In genomic region chr11:119252854-119253541, GRCm38 (mm10) we compare ENCODE assay signal across 8 mouse cellular contexts. TPM values are rescaled to one million over a fixed set of nuclear protein-coding genes. Genes with fewer than 3 reads are reported as not detected.
DNase-seq lines count a peak whose midpoint lies in the region; ATAC-seq and TF ChIP-seq lines count a peak whose summit lies in the region.

No protein-coding gene starts in this region.

- no peaks in the 10 kb centered on the region; the same call in 1 of the 2 replicates for H3K36me3 ChIP-seq in forebrain, postnatal 0 days (ENCODE audit: insufficient read depth)
- no peaks in the 10 kb centered on the region for H3K36me3 ChIP-seq in limb, embryonic 11.5 days (ENCODE audit: control insufficient read depth, insufficient read depth, low read length)
- no peaks in the 10 kb centered on the region for H3K36me3 ChIP-seq in midbrain, embryonic 15.5 days (replicated peaks)

- peak overlapping the region; percentile 44 for H3K4me2 ChIP-seq in forebrain, postnatal 0 days (ENCODE audit: low read depth)
- peak overlapping the region; percentile 52 for H3K4me2 ChIP-seq in limb, embryonic 11.5 days (ENCODE audit: low read depth, severe bottlenecking)
- peak overlapping the region; percentile 48 for H3K4me2 ChIP-seq in midbrain, embryonic 15.5 days

- no peak; the same call in 1 of the 2 replicates for ATAC-seq in cerebellum, adult (ENCODE audit: insufficient number of reproducible peaks, low FRiP score, low TSS enrichment)
- ATAC-seq in forebrain, postnatal 0 days, result peak; percentile 94
- ATAC-seq in limb, embryonic 11.5 days (ENCODE audit: insufficient number of reproducible peaks, low FRiP score, low TSS enrichment, low read depth), result 0 out of 2 replicates have a peak, but pooled peaks have one; percentile 18
- ATAC-seq in midbrain, embryonic 15.5 days (replicated peaks), result peak; percentile 82

- H3K4me1 ChIP-seq in forebrain, postnatal 0 days (ENCODE audit: insufficient read depth), result 0 out of 2 replicates have a peak, but pooled peaks cover 7% of the 10 kb centered on the region
- H3K4me1 ChIP-seq in limb, embryonic 11.5 days (ENCODE audit: control insufficient read depth, insufficient read depth, low read length), result peaks cover 18% of the 10 kb centered on the region; the same call in 1 of the 2 replicates
- H3K4me1 ChIP-seq in midbrain, embryonic 15.5 days, result peaks cover 20% of the 10 kb centered on the region

- TF ChIP-seq CTCF in forebrain, postnatal 0 days (IDR thresholded peaks at IDR 0.05; ENCODE audit: low read depth), result peak; percentile 76

- peak overlapping the region; percentile 34; the same call in 1 of the 2 replicates for H3K9ac ChIP-seq in forebrain, postnatal 0 days
- 0 out of 2 replicates have a peak overlapping the region, but pooled peaks have one; percentile 23 for H3K9ac ChIP-seq in limb, embryonic 11.5 days (ENCODE audit: low read length)
- 0 out of 2 replicates have a peak overlapping the region, but pooled peaks have one; percentile 21 for H3K9ac ChIP-seq in midbrain, embryonic 15.5 days

- H3K4me3 ChIP-seq in forebrain, postnatal 0 days (ENCODE audit: low read depth, low read length), result no peak overlapping the region
- peak overlapping the region; percentile 20 for H3K4me3 ChIP-seq in limb, embryonic 11.5 days (ENCODE audit: low read depth, low read length)
- H3K4me3 ChIP-seq in midbrain, embryonic 15.5 days, result peak overlapping the region; percentile 28

- no peaks in the 10 kb centered on the region for H3K27me3 ChIP-seq in forebrain, postnatal 0 days (ENCODE audit: insufficient read depth, low read length)
- H3K27me3 ChIP-seq in limb, embryonic 11.5 days (ENCODE audit: control insufficient read depth, insufficient read depth, low read length), result no peaks in the 10 kb centered on the region
- H3K27me3 ChIP-seq in midbrain, embryonic 15.5 days (replicated peaks), result no peaks in the 10 kb centered on the region

- DNase-seq in cerebellum, adult 18-20 months, result peak; percentile 64 to 65
- peak; percentile 54 for DNase-seq in right cerebral cortex, postnatal 14 days
- no peak for DNase-seq in right cerebral cortex, postnatal 25 days
- DNase-seq in forebrain, postnatal 0 days, result peak; percentile 69
- peak; percentile 76 for DNase-seq in limb, embryonic 11.5 days (ENCODE audit: low spot score)
- DNase-seq in urinary bladder, postnatal 36 days (ENCODE audit: low spot score in 2 of 2), result no peak

- WGBS in forebrain, postnatal 0 days, result 12% methylated on average over 22 of the region's 22 CpGs
- 4% methylated on average over 22 of the region's 22 CpGs for WGBS in limb, embryonic 11.5 days
- 8% methylated on average over 22 of the region's 22 CpGs for WGBS in midbrain, embryonic 15.5 days

- H3K9me3 ChIP-seq in forebrain, postnatal 0 days (ENCODE audit: low read length), result no peaks in the 10 kb centered on the region
- no peaks in the 10 kb centered on the region for H3K9me3 ChIP-seq in limb, embryonic 11.5 days (ENCODE audit: control insufficient read depth, low read length)
- H3K9me3 ChIP-seq in midbrain, embryonic 15.5 days, result no peaks in the 10 kb centered on the region

- no peak overlapping the region for H3K27ac ChIP-seq in forebrain, postnatal 0 days (ENCODE audit: low read depth, low read length)
- H3K27ac ChIP-seq in limb, embryonic 11.5 days (replicated peaks; ENCODE audit: low read depth, low read length), result no peak overlapping the region
- peak overlapping the region; percentile 56 for H3K27ac ChIP-seq in midbrain, embryonic 15.5 days

RNA-seq across cellular contexts. Expression of gene Gaa, which starts 14.7 kb away (rescaled TPM):
- total RNA-seq in forebrain, postnatal 0 days (2014; rRNA removed), result 97.3 and 135 TPM in 2 replicates
- 79.8 and 109 TPM in 2 replicates for polyA plus RNA-seq in forebrain, postnatal 0 days (2015; fragmentation: Nextera tagmentation; extraction: Ambion mirVana)
- 16.5 and 17.9 TPM in 2 replicates for polyA plus RNA-seq in limb, embryonic 11.5 days (2014; fragmentation: Nextera tagmentation; extraction: Ambion mirVana)
- 93.9 and 95.3 TPM in 2 replicates for polyA plus RNA-seq in midbrain, embryonic 15.5 days (2015; fragmentation: Nextera tagmentation; extraction: Ambion mirVana)

RNA-seq across cellular contexts. Expression of gene Ccdc40, which starts 24.6 kb away (rescaled TPM):
- 10.5 and 14.6 TPM in 2 replicates for total RNA-seq in forebrain, postnatal 0 days (2014; rRNA removed)
- polyA plus RNA-seq in forebrain, postnatal 0 days (2015; fragmentation: Nextera tagmentation; extraction: Ambion mirVana), result 7.2 and 11.8 TPM in 2 replicates
- 8.9 and 10.8 TPM in 2 replicates for polyA plus RNA-seq in limb, embryonic 11.5 days (2014; fragmentation: Nextera tagmentation; extraction: Ambion mirVana)
- polyA plus RNA-seq in midbrain, embryonic 15.5 days (2015; fragmentation: Nextera tagmentation; extraction: Ambion mirVana), result 19.3 and 21.5 TPM in 2 replicates

RNA-seq across cellular contexts. Expression of gene Tbc1d16, which starts 24.7 kb away (rescaled TPM):
- total RNA-seq in forebrain, postnatal 0 days (2014; rRNA removed), result 133 and 153 TPM in 2 replicates
- 41.2 and 60.4 TPM in 2 replicates for polyA plus RNA-seq in forebrain, postnatal 0 days (2015; fragmentation: Nextera tagmentation; extraction: Ambion mirVana)
- 10.8 TPM in 2 replicates for polyA plus RNA-seq in limb, embryonic 11.5 days (2014; fragmentation: Nextera tagmentation; extraction: Ambion mirVana)
- 66.8 and 67.2 TPM in 2 replicates for polyA plus RNA-seq in midbrain, embryonic 15.5 days (2015; fragmentation: Nextera tagmentation; extraction: Ambion mirVana)

RNA-seq across cellular contexts. Expression of gene Eif4a3, which starts 46.9 kb away (rescaled TPM):
- 186 and 192 TPM in 2 replicates for total RNA-seq in forebrain, postnatal 0 days (2014; rRNA removed)
- polyA plus RNA-seq in forebrain, postnatal 0 days (2015; fragmentation: Nextera tagmentation; extraction: Ambion mirVana), result 266 and 286 TPM in 2 replicates
- 463 and 475 TPM in 2 replicates for polyA plus RNA-seq in limb, embryonic 11.5 days (2014; fragmentation: Nextera tagmentation; extraction: Ambion mirVana)
- 261 and 266 TPM in 2 replicates for polyA plus RNA-seq in midbrain, embryonic 15.5 days (2015; fragmentation: Nextera tagmentation; extraction: Ambion mirVana)

RNA-seq across cellular contexts. Expression of gene Card14, which starts 54.6 kb away (rescaled TPM):
- 0.85 and 1.6 TPM in 2 replicates for total RNA-seq in forebrain, postnatal 0 days (2014; rRNA removed)
- 0.28 and 0.34 TPM in 2 replicates for polyA plus RNA-seq in forebrain, postnatal 0 days (2015; fragmentation: Nextera tagmentation; extraction: Ambion mirVana)
- polyA plus RNA-seq in limb, embryonic 11.5 days (2014; fragmentation: Nextera tagmentation; extraction: Ambion mirVana), result 0.17 and 0.18 TPM in 2 replicates
- 0.34 and 0.37 TPM in 2 replicates for polyA plus RNA-seq in midbrain, embryonic 15.5 days (2015; fragmentation: Nextera tagmentation; extraction: Ambion mirVana)

Comparison
In these comparisons a context has a peak if more than half of its experiments do, and no peak if none do; other contexts are left out.
1. DNase-seq: peak in cerebellum, adult 18-20 months (2 of 2), right cerebral cortex, postnatal 14 days (single experiment), forebrain, postnatal 0 days (single experiment) and limb, embryonic 11.5 days (single experiment); none in right cerebral cortex, postnatal 25 days (single experiment) and urinary bladder, postnatal 36 days (0 of 2).
2. Peak in every context shown above with its lines, with median percentiles within 50 percentile points of each other: H3K4me2 ChIP-seq and H3K9ac ChIP-seq.